Mouse (Mus musculus): ENCODE measurements around the gene Samt2.
"Not testable (repeated sequence)": the region's sequence is repeated elsewhere in the genome, so short reads cannot be mapped to it uniquely, and the experiment has no call there.

Gene Samt2

GRCm38 (mm10) chrX:154579260-154579659 is at the start of gene Samt2:
TSS of gene Samt2 (minus strand) at chrX:154579360.
- DNase-seq, result not testable (repeated sequence)
